Mouse (Mus musculus) liver, embryonic 11.5 days (tissue): Measurements from ENCODE around the gene Zbtb32. TPM values are rescaled to one million over a fixed set of nuclear protein-coding genes. Genes with fewer than 3 reads are reported as not detected.

ENCODE experiments used
- ATAC-seq: fragments of 200-750 bp; cut with Nextera tagmentation; replicated peaks from 2 replicates; pipeline ENCODE4 v1.8.0; 2017; ENCODE audit warnings: moderate number of reproducible peaks, mild to moderate bottlenecking, moderate TSS enrichment, moderate library complexity; ENCODE audit not compliant: low FRiP score
- DNase-seq: peaks from one replicate; pipeline ENCODE4 v3.0.0-alpha.2; 2017; ENCODE audit warnings: low spot score
- H3K27ac ChIP-seq: fragments of 300-500 bp; sonication (generic); 2 replicates; pipeline ENCODE4 v1.5.1; 2014; ENCODE audit warnings: mild to moderate bottlenecking, low read depth, low read length, control low read depth
- H3K27me3 ChIP-seq: fragments of 300-500 bp; sonication (generic); replicated peaks from 2 replicates; pipeline ENCODE4 v1.6.1; 2014; ENCODE audit warnings: low read length, mixed read lengths; ENCODE audit not compliant: control insufficient read depth, insufficient read depth
- H3K36me3 ChIP-seq: fragments of 300-500 bp; sonication (generic); 2 replicates; pipeline ENCODE4 v1.6.1; 2014; ENCODE audit warnings: mild to moderate bottlenecking, low read length, moderate library complexity, mixed read lengths; ENCODE audit not compliant: control insufficient read depth, insufficient read depth
- H3K4me1 ChIP-seq: fragments of 300-500 bp; sonication (generic); replicated peaks from 2 replicates; pipeline ENCODE4 v1.6.1; 2014; ENCODE audit warnings: low read length, mixed read lengths; ENCODE audit not compliant: control insufficient read depth, insufficient read depth
- H3K4me2 ChIP-seq: fragments of 300-500 bp; sonication (generic); 2 replicates; pipeline ENCODE4 v1.6.1; 2014; ENCODE audit warnings: mild to moderate bottlenecking, control low read depth, moderate library complexity
- H3K4me3 ChIP-seq: fragments of 300-500 bp; sonication (generic); 2 replicates; pipeline ENCODE4 v1.5.1; 2014; ENCODE audit warnings: low read depth, low read length, control low read depth
- H3K9ac ChIP-seq: fragments of 300-500 bp; sonication (generic); 2 replicates; pipeline ENCODE4 v1.6.1; 2014; ENCODE audit warnings: low read depth, low read length, control low read depth
- H3K9me3 ChIP-seq: fragments of 300-500 bp; sonication (generic); 2 replicates; pipeline ENCODE4 v1.6.1; 2016; ENCODE audit warnings: low read length, inconsistent platforms, mixed read lengths; ENCODE audit not compliant: control insufficient read depth
- WGBS: fragments of 180-500 bp; shearing (Covaris S2); extraction: QIAGEN DNeasy Blood & Tissue Kit; methylation state at CpG from one replicate; pipeline ENCODE4 v1.1.7; 2014; 5-methylcytosine and 5-hydroxymethylcytosine counted together
- polyA plus RNA-seq: library from polyadenylated mRNA; unstranded; fragments of >200 nt; fragmentation: Nextera tagmentation; extraction: Ambion mirVana; gene quantifications from 2 replicates; pipeline ENCODE4 v1.2.1, GENCODE M21; 2014

Gene Zbtb32
- polyA plus RNA-seq, 1 experiment from 2014 or later, result 0.25 TPM

DNA sequence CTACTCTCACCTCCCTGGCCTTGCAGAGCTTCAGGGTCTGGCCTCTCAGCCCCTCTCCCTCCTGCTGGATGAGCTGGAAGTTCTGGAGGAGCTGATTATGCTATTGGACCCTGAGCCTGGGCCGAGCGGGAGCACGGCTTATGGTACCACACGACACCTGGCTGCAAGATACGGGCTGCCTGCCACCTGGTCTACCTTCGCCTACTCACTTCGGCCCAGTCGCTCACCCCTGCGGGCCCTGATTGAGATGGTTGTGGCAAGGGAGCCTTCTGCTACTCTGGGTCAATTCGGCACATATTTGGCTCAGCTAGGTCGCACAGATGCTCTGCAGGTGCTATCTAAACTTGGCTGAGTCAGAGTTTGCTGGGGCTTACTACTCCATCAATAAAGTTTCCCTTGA, 31.2 kb downstream of the Zbtb32 start:
- H3K27ac ChIP-seq, result no peak overlapping the region
- no peak for DNase-seq
- no peaks in the 10 kb centered on the region for H3K27me3 ChIP-seq
- peaks cover 13% of the 10 kb centered on the region for H3K4me1 ChIP-seq
- 91% methylated on average over 11 of the region's 11 CpGs for WGBS
- H3K9me3 ChIP-seq, result no peaks in the 10 kb centered on the region
- no peak overlapping the region for H3K4me2 ChIP-seq
- peaks cover 33% of the 10 kb centered on the region for H3K36me3 ChIP-seq
- no peak for ATAC-seq
- no peak overlapping the region for H3K4me3 ChIP-seq
- no peak overlapping the region for H3K9ac ChIP-seq

DNA sequence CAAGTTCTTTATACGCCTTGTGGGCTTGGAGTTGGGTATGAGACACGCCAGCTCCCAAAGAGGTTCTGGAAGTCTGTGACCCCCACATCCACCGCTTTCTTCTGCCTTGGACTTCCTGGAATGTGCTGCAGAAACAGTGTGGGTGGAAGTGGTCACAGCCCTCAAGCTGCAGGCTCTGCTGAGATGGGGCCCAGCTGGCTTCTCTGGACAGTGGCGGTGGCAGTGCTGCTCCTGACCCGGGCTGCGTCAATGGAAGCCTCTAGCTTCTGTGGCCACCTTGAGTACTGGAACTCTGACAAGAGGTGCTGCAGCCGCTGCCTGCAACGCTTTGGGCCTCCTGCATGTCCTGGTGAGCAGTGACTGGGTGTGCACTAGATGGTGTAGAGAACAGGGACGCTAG, 32.7 kb downstream of the Zbtb32 start:
- Histone ChIP-seq H3K36me3 (peaks cover 23% of the 10 kb centered on the region), H3K4me3 (no peak overlapping the region), H3K27me3 (no peaks in the 10 kb centered on the region), H3K27ac (no peak overlapping the region), H3K9ac (no peak overlapping the region), H3K9me3 (no peaks in the 10 kb centered on the region), H3K4me2 (no peak overlapping the region), H3K4me1 (peaks cover 9% of the 10 kb centered on the region)
- ATAC-seq (no peak), DNase-seq (no peak)
- WGBS, result 83% methylated on average over 9 of the region's 9 CpGs

DNA sequence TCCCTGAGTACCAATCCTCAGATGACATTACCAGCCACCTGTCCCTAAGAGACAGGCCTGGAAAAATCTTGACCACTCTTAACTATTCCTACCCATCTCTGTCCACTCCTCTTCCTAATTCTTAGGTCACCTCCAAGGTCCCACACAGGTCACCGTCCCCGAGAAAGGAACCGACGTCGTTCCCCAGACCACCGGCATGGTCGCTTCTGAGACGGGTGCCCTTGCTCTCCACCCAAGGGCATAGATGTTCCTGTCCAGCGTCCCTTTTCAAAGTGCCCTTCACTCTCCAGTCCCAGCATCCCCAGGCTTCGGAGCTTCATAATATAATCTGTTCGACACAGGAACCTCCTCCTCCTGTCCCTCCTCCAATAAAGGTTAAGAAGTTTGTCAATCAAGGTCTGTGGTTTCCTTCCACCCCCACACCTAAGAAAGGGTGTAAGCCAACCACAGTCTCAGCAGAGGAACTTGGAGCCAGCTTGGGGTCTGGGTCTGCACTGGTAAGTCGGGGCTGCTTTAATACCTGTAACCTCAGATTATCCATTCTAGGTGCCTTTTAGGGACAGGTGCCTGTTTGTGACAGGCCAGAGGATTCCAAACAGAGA, 33.6 kb downstream of the Zbtb32 start, which contains the start of gene Igflr1:
Igflr1 (plus strand) TSS at position 458 of the 602 bp plus-strand sequence.
- Histone ChIP-seq H3K27ac (no peak within 1 kb of the TSS), H3K9ac (no peak within 1 kb of the TSS), H3K36me3 (peaks cover 16% of the 10 kb centered on the region), H3K4me3 (no peak within 1 kb of the TSS), H3K27me3 (no peaks in the 10 kb centered on the region), H3K4me1 (peaks cover 9% of the 10 kb centered on the region), H3K9me3 (no peaks in the 10 kb centered on the region), H3K4me2 (peak within 1 kb of the TSS; percentile 84)
- ATAC-seq (no peak), DNase-seq (no peak)
- WGBS, result 93% methylated on average over 12 of the region's 12 CpGs

DNA sequence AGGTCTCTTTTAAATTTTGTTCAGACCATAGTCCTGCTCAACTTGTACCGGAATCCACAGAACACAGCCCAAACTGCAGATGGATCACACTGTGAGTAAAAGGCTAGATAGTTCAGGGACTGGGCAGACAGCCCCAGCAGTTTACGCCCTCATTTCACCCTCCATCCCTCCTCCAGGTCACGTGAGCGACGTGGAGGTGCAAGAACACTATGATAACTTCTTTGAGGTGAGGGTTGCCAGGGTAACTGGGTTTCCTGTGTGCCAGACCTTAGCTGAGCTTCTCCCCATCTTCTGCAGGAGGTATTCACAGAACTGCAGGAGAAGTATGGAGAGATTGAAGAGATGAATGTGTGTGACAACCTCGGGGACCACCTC, 34.8 kb downstream of the Zbtb32 start:
- Histone ChIP-seq H3K9ac (peak overlapping the region; percentile 74), H3K36me3 (peaks cover 12% of the 10 kb centered on the region), H3K4me2 (peak overlapping the region; percentile 84), H3K4me3 (peak overlapping the region; percentile 81), H3K9me3 (no peaks in the 10 kb centered on the region), H3K27ac (peak overlapping the region; percentile 97), H3K27me3 (no peaks in the 10 kb centered on the region), H3K4me1 (peaks cover 9% of the 10 kb centered on the region)
- ATAC-seq, result no peak
- 29% methylated on average over 6 of the region's 6 CpGs for WGBS
- no peak for DNase-seq

DNA sequence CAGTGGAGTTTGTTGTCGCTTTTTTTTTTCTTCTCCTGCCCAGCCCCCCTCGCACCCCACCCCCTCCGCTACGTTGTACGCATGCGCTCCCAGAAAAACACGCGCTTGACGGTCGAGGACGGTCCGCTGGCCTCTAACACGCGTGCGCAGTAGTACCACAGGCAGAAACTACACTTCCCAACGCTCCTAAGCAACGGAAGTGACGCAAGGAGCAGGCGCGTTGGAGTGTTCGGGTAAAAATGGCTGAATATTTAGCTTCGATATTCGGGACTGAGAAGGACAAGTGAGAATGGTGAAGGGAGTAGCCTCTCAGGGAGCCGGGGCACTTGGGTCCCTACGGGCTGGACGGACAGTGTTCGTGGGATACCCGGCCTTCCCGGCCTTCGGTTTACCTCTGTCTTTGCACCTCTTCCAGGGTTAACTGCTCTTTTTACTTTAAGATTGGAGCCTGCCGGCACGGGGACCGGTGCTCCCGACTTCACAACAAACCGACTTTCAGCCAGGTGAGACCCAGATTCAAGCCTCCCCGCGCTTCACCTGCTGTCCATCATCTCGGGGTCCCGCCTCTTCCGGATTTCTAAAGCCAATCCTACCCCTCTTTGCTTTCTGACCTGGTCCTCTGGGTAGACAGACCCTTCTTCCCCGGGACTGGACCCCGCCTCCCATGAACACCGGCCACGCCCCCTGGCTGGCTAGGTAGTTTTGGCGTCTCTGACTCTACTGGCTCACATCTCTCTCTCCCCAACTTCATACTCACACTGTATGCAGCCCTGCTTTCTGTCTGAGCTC, 35.4 kb downstream of the Zbtb32 start, which contains the start of the genes U2af1l4, Gm49396 and Psenen:
U2af1l4 (plus strand) TSS at position 185 of the 789 bp plus-strand sequence.
Gm49396 (plus strand) TSS at position 228 of the 789 bp plus-strand sequence.
Psenen (minus strand) TSS at position 511 of the 789 bp plus-strand sequence.
- Histone ChIP-seq H3K4me2 (peak within 1 kb of the TSS; percentile 84), H3K4me3 (peak within 1 kb of the TSS; percentile 81), H3K36me3 (peaks cover 9% of the 10 kb centered on the region; the same call in 1 of the 2 replicates), H3K27ac (peak within 1 kb of the TSS; percentile 97), H3K9me3 (no peaks in the 10 kb centered on the region), H3K9ac (peak within 1 kb of the TSS; percentile 74), H3K27me3 (no peaks in the 10 kb centered on the region), H3K4me1 (peaks cover 14% of the 10 kb centered on the region)
- WGBS, result under 1% methylated on average over 45 of the region's 45 CpGs
- ATAC-seq (peak; percentile 83), DNase-seq (peak; percentile 91)

DNA sequence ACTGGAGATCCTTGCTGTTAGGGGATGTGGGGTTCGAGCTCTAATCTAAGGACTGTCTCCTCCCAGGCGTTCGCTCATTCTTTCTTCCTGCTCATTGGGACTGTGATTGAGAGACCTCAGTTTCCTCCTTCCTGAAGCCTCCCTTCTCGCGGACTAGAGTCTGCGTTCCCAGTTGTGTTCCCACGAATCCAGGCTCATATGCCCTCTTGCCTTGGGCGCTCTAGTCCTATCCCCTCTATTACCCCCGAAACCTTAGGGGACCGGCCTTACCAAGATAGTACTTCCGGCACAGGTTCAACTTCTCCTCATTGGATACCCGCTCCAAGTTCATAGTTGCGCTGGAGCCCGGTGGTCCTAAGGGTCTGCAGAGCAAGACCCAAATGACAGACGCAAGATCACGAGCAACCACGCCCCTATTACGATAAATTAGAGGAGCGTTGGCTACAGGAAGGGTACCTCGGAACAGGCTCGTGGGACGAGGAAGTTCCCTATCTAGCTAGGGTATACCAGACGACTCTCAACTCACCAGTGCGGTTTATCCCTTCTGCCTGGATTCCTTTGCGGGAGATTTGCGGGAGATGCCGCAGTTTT, 36.1 kb downstream of the Zbtb32 start:
- Histone ChIP-seq H3K4me2 (peak overlapping the region; percentile 80), H3K9ac (peak overlapping the region; percentile 74), H3K36me3 (peaks cover 5% of the 10 kb centered on the region; the same call in 1 of the 2 replicates), H3K27ac (peak overlapping the region; percentile 51; the same call in 1 of the 2 replicates), H3K4me1 (peaks cover 17% of the 10 kb centered on the region), H3K9me3 (no peaks in the 10 kb centered on the region), H3K4me3 (peak overlapping the region; percentile 81), H3K27me3 (no peaks in the 10 kb centered on the region)
- peak; percentile 44 for DNase-seq
- 0 out of 2 replicates have a peak, but pooled peaks have one; percentile 5 for ATAC-seq
- under 1% methylated on average over 27 of the region's 27 CpGs for WGBS

DNA sequence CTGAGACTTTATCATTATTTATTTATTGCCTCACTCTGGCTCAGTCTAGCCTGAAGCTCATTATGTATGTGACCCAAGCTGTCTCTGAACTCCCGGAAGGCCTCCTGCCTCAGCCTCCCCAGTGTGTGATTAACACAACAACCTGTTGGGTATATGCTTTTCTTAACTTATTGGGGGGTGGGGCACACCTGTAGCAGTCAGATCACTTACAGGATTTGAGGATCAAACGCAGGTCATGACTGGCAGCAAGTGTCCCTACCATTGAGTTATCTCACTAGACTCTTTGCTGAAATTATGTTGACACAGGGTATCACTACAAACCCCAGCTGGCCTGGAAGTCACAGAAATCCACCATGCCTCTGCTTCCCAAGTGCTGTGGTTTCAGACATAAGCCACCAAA, 38.4 kb downstream of the Zbtb32 start:
- Histone ChIP-seq H3K4me2 (peak overlapping the region; percentile 75), H3K4me3 (0 out of 2 replicates have a peak overlapping the region, but pooled peaks have one; percentile 75), H3K27ac (no peak overlapping the region), H3K9ac (no peak overlapping the region), H3K36me3 (peaks cover 15% of the 10 kb centered on the region), H3K4me1 (peaks cover 17% of the 10 kb centered on the region), H3K9me3 (no peaks in the 10 kb centered on the region), H3K27me3 (no peaks in the 10 kb centered on the region)
- no peak for DNase-seq
- WGBS, result 63% methylated on average over 2 of the region's 2 CpGs
- no peak for ATAC-seq

DNA sequence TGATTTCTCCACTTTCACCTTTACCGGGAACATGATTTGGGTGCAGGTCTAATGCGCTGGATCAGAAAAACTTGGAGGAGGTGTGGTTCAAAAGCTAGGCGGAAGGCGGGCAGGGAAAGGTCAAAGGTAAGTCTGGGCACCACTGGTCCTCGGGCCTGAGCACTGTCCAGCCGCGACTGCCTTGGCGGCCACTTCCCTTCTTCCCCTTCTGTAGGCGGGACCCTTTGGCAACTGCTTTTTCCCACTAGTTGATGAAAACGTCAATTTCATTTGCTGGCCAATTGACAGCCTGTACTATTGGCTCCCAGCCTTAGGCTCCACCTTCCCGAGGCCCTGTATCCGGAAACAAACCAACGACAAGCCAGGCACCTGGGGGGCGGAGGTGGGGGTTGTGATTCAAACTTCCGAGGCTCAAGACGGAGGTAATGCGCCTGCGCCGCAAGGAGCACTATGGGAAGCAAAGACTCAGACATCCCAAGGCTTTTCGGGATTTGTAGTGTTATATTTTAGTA, 39.2 kb downstream of the Zbtb32 start, which contains the start of gene Lin37:
Lin37 (minus strand) TSS at position 396 of the 512 bp plus-strand sequence.
- peak within 1 kb of the TSS; percentile 75 for H3K4me2 ChIP-seq
- peak within 1 kb of the TSS; percentile 72 for H3K9ac ChIP-seq
- ATAC-seq (peak; percentile 81), DNase-seq (peak; percentile 86)
- peaks cover 17% of the 10 kb centered on the region for H3K4me1 ChIP-seq
- H3K4me3 ChIP-seq, result peak within 1 kb of the TSS; percentile 75
- peaks cover 21% of the 10 kb centered on the region for H3K36me3 ChIP-seq
- H3K27me3 ChIP-seq, result no peaks in the 10 kb centered on the region
- peak within 1 kb of the TSS; percentile 62; the same call in 1 of the 2 replicates for H3K27ac ChIP-seq
- under 1% methylated on average over 20 of the region's 20 CpGs for WGBS
- no peaks in the 10 kb centered on the region for H3K9me3 ChIP-seq
